Mouse (Mus musculus) lung, postnatal 0 days (tissue): ENCODE data around the gene Tbc1d30.

ENCODE experiments used
- CTCF ChIP-seq: IDR thresholded peaks from 2 replicates; pipeline ENCODE4 v1.5.1; 2016; ENCODE audit warnings: antibody characterized with exemption, mild to moderate bottlenecking
- EP300 ChIP-seq: IDR thresholded peaks from 2 replicates; pipeline ENCODE4 v1.6.1; 2016; ENCODE audit warnings: antibody characterized with exemption, mild to moderate bottlenecking, control low read depth

GRCm38 (mm10) chr10:121313049-121313448, 38.0 kb downstream of the Tbc1d30 start:
- TF ChIP-seq CTCF (no peak), EP300 (no peak)
